Mouse (Mus musculus) thymus, adult 2 months (tissue): ENCODE measurements around the gene Tgm2.

Source experiments
- CTCF ChIP-seq: fragments of 200-500 bp; IDR thresholded peaks from 2 replicates; pipeline ENCODE4 v1.5.1; 2012; ENCODE audit warnings: mild to moderate bottlenecking, control low read depth, low read length, moderate library complexity, borderline replicate concordance; ENCODE audit not compliant: control insufficient read depth, poor library complexity, insufficient read depth; ENCODE audit errors: extremely low read depth
- POLR2A ChIP-seq: fragments of 200-500 bp; IDR thresholded peaks from 2 replicates; pipeline ENCODE4 v1.6.1; 2012; ENCODE audit warnings: mild to moderate bottlenecking, low read length, control low read depth, moderate library complexity; ENCODE audit not compliant: control insufficient read depth, poor library complexity, insufficient read depth; ENCODE audit errors: extremely low read depth

GRCm38 (mm10) chr2:158122814-158123213 is 23.4 kb downstream of the Tgm2 start:
- TF ChIP-seq CTCF (no peak), POLR2A (no peak)
